Mouse (Mus musculus) erythroid progenitor cell, adult 5-6 weeks (primary cell): Measurements from ENCODE around the gene Spatc1l. TPM values are rescaled to one million over a fixed set of nuclear protein-coding genes. Genes with fewer than 3 reads are reported as not detected.

Experiments
- ATAC-seq: replicated peaks from 2 replicates; pipeline ENCODE4 v1.8.0; 2016; ENCODE audit warnings: moderate number of reproducible peaks, mild to moderate bottlenecking, moderate TSS enrichment, inconsistent platforms; ENCODE audit not compliant: poor library complexity, low FRiP score, severe bottlenecking
- total RNA-seq, 2 experiments: library from RNA; stranded (forward) in 1 of 2; stranded (reverse) in 1 of 2; fragments of 150-400 nt in 1 of 2; fragments of 186-747, 209-891 nt in 1 of 2; gene quantifications; 2 replicates each; pipeline versions ENCODE4 v1.2.3 to v1.2.4; 2015 to 2017; ENCODE audit warnings: low replicate concordance in 2 of 2

Spatc1l gene
- total RNA-seq, 2 experiments from 2014 or later, result not detected

- ATAC-seq, result no peak
Observed at GRCm38 (mm10) chr10:76586190-76586589, 24.1 kb downstream of the Spatc1l start.

DNA sequence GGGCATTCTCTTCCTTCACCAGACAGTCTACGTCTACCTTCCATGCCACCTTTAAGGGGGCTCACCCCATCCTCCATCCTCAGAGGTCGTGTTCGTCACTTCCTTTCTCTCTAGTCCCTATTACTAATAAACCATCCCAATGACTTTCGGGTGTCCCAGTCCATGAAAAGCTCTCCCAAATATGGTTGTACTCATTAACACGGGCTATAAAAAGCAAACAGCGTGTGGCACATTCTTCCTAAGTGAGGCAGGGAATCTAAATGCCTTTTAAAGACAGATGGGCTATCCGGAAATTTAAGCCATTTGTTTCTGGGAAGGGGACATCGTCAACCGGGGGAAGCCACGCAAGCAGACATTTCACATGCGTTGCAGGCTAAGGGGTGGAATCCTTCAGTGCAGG lies 28.1 kb downstream of the Spatc1l start:
- no peak for ATAC-seq

GRCm38 (mm10) chr10:76596338-76596737 lies 34.3 kb downstream of the Spatc1l start:
- no peak for ATAC-seq

GRCm38 (mm10) chr10:76602690-76603089 lies 40.6 kb downstream of the Spatc1l start:
- ATAC-seq, result 0 out of 2 replicates have a peak, but pooled peaks have one; percentile 36

GRCm38 (mm10) chr10:76612473-76612872 lies 50.4 kb downstream of the Spatc1l start:
- ATAC-seq, result no peak

Other genes starting within 250 kb of the Spatc1l start
- gene Dip2a, start 217.0 kb upstream of the Spatc1l start, total RNA-seq (2015; ENCODE audit: low replicate concordance), result 0.36 and 0.42 TPM in 2 replicates
- 0.76 and 2.1 TPM in 2 replicates for gene Dip2a, start 217.0 kb upstream of the Spatc1l start, total RNA-seq (2017; ENCODE audit: low replicate concordance)
- gene AC141477.1, start 121.8 kb upstream of the Spatc1l start, total RNA-seq (2015; ENCODE audit: low replicate concordance), result not detected in 2 replicates
- 11.7 TPM in 1 of 2 replicates, not detected in the other for gene AC141477.1, start 121.8 kb upstream of the Spatc1l start, total RNA-seq (2017; ENCODE audit: low replicate concordance)
- 61.6 and 82.9 TPM in 2 replicates for gene Pcnt, start 119.5 kb upstream of the Spatc1l start, total RNA-seq (2015; ENCODE audit: low replicate concordance)
- 99.8 and 127 TPM in 2 replicates for gene Pcnt, start 119.5 kb upstream of the Spatc1l start, total RNA-seq (2017; ENCODE audit: low replicate concordance)
- gene 2610028H24Rik, start 113.2 kb upstream of the Spatc1l start, total RNA-seq (2015; ENCODE audit: low replicate concordance), result not detected in 2 replicates
- not detected in 2 replicates for gene 2610028H24Rik, start 113.2 kb upstream of the Spatc1l start, total RNA-seq (2017; ENCODE audit: low replicate concordance)
- gene Mcm3ap, start 93.3 kb upstream of the Spatc1l start, total RNA-seq (2015; ENCODE audit: low replicate concordance), result 44.0 and 63.8 TPM in 2 replicates
- 39.6 and 39.9 TPM in 2 replicates for gene Mcm3ap, start 93.3 kb upstream of the Spatc1l start, total RNA-seq (2017; ENCODE audit: low replicate concordance)
- gene Ybey, start 93.2 kb upstream of the Spatc1l start, total RNA-seq (2015; ENCODE audit: low replicate concordance), result 0.72 TPM in 1 of 2 replicates, not detected in the other
- gene Ybey, start 93.2 kb upstream of the Spatc1l start, total RNA-seq (2017; ENCODE audit: low replicate concordance), result 0.98 and 1.0 TPM in 2 replicates
- 0.42 and 2.2 TPM in 2 replicates for gene Lss, start 30.7 kb upstream of the Spatc1l start, total RNA-seq (2015; ENCODE audit: low replicate concordance)
- gene Lss, start 30.7 kb upstream of the Spatc1l start, total RNA-seq (2017; ENCODE audit: low replicate concordance), result 1.2 and 2.0 TPM in 2 replicates
- gene Ftcd, start 13.4 kb downstream of the Spatc1l start, total RNA-seq (2015; ENCODE audit: low replicate concordance), result not detected in 2 replicates
- not detected in 2 replicates for gene Ftcd, start 13.4 kb downstream of the Spatc1l start, total RNA-seq (2017; ENCODE audit: low replicate concordance)
- not detected in 2 replicates for gene Col6a2, start 61.4 kb downstream of the Spatc1l start, total RNA-seq (2015; ENCODE audit: low replicate concordance)
- not detected in 2 replicates for gene Col6a2, start 61.4 kb downstream of the Spatc1l start, total RNA-seq (2017; ENCODE audit: low replicate concordance)
- gene Col6a1, start 163.9 kb downstream of the Spatc1l start, total RNA-seq (2015; ENCODE audit: low replicate concordance), result not detected in 2 replicates
- not detected in 2 replicates for gene Col6a1, start 163.9 kb downstream of the Spatc1l start, total RNA-seq (2017; ENCODE audit: low replicate concordance)